Mouse (Mus musculus) heart, postnatal 0 days (tissue): Measurements from ENCODE around the gene Aqp5.

Source experiments
- CTCF ChIP-seq: IDR thresholded peaks from 2 replicates; pipeline ENCODE4 v1.5.1; 2016; ENCODE audit warnings: antibody characterized with exemption, control low read depth, low read depth
- EP300 ChIP-seq: IDR thresholded peaks from 2 replicates; pipeline ENCODE4 v1.6.1; 2016; ENCODE audit warnings: antibody characterized with exemption, low read depth

- TF ChIP-seq CTCF (no peak), EP300 (no peak)
These were observed 28.0 kb downstream of the Aqp5 start for GRCm38 (mm10) chr15:99618595-99618994.
